Mouse (Mus musculus) brain, embryonic 14.5 days (tissue): ENCODE measurements around the gene Tert. TPM values are rescaled to one million over a fixed set of nuclear protein-coding genes. Genes with fewer than 3 reads are reported as not detected.
A peak's percentile ranks its signal among the peaks of the same experiment; 100 is the strongest.

Experiments used
- DNase-seq: peaks from one replicate; pipeline ENCODE4 v3.0.0-alpha.2; 2011; ENCODE audit warnings: low read depth
- CTCF ChIP-seq: fragments of 200-500 bp; IDR thresholded peaks from 2 replicates; pipeline ENCODE4 v1.5.1; 2012; ENCODE audit warnings: inconsistent platforms, mild to moderate bottlenecking, moderate library complexity, borderline replicate concordance; ENCODE audit not compliant: insufficient read depth, insufficient read length; ENCODE audit errors: extremely low read depth
- POLR2A ChIP-seq: fragments of 200-500 bp; IDR thresholded peaks from 2 replicates; pipeline ENCODE4 v1.6.1; 2012; ENCODE audit warnings: mild to moderate bottlenecking, inconsistent platforms, borderline replicate concordance; ENCODE audit not compliant: poor library complexity, insufficient read depth, insufficient read length, severe bottlenecking; ENCODE audit errors: extremely low read depth
- polyA plus RNA-seq: library from polyadenylated mRNA; depleted of rRNA; stranded (reverse); fragments of >200 nt; gene quantifications from 2 replicates; pipeline ENCODE4 v1.2.3, GENCODE M21; 2012

Tert gene
- polyA plus RNA-seq, 1 experiment = 17.2 TPM

GRCm38 (mm10) chr13:73628586-73629113 is 1.9 kb downstream of the Tert start:
- peak; percentile 18 for DNase-seq
- TF ChIP-seq POLR2A (no peak), CTCF (no peak)

GRCm38 (mm10) chr13:73631837-73632236 is 5.1 kb downstream of the Tert start:
- no peak for DNase-seq
- no peak for TF ChIP-seq CTCF
- no peak for TF ChIP-seq POLR2A

GRCm38 (mm10) chr13:73637826-73638225 is 11.1 kb downstream of the Tert start:
- DNase-seq = no peak
- TF ChIP-seq POLR2A (no peak), CTCF (no peak)

- no peak for DNase-seq
- TF ChIP-seq POLR2A = no peak
- no peak for TF ChIP-seq CTCF
Observed at GRCm38 (mm10) chr13:73641296-73641695, 14.6 kb downstream of the Tert start.

GRCm38 (mm10) chr13:73646397-73647087 is 19.8 kb downstream of the Tert start:
- TF ChIP-seq CTCF (peak; percentile 78), POLR2A (no peak)
- DNase-seq = peak; percentile 69

- DNase-seq = no peak
- TF ChIP-seq POLR2A = no peak
- no peak for TF ChIP-seq CTCF
Observed at GRCm38 (mm10) chr13:73653266-73653665, 26.6 kb downstream of the Tert start.

GRCm38 (mm10) chr13:73654976-73655375 is 28.3 kb downstream of the Tert start:
- DNase-seq = no peak
- TF ChIP-seq CTCF = no peak
- no peak for TF ChIP-seq POLR2A

GRCm38 (mm10) chr13:73658953-73659352 is 32.2 kb downstream of the Tert start:
- TF ChIP-seq CTCF (no peak), POLR2A (no peak)
- no peak for DNase-seq

- TF ChIP-seq POLR2A = no peak
- TF ChIP-seq CTCF = no peak
Observed at GRCm38 (mm10) chr13:73660163-73660695, 33.5 kb downstream of the Tert start.

GRCm38 (mm10) chr13:73675161-73675560 is 48.5 kb downstream of the Tert start:
- no peak for TF ChIP-seq CTCF
- no peak for TF ChIP-seq POLR2A

More at GRCm38 (mm10) chr13:73660163-73660695, 33.5 kb downstream of the Tert start:
- DNase-seq = no peak

GRCm38 (mm10) chr13:73677853-73678252 is 51.1 kb downstream of the Tert start, which contains the start of gene Slc6a18:
Slc6a18 (minus strand) TSS chr13:73678023.
- no peak for TF ChIP-seq CTCF
- no peak for DNase-seq

More at GRCm38 (mm10) chr13:73675161-73675560, 48.5 kb downstream of the Tert start:
- DNase-seq = no peak

- DNase-seq = no peak
- TF ChIP-seq POLR2A (no peak), CTCF (no peak)
Observed at GRCm38 (mm10) chr13:73679311-73679710, 52.6 kb downstream of the Tert start.
